ENCODE assay signal across 12 mouse cellular contexts in genomic region chr5:114309680-114310036, GRCm38 (mm10). TPM values are rescaled to one million over a fixed set of nuclear protein-coding genes. Genes with fewer than 3 reads are reported as not detected.
DNase-seq lines count a peak whose midpoint lies in the region; ATAC-seq lines count a peak whose summit lies in the region.
"Had no signal": no experiment of that assay in that cellular context is flagged by ENCODE, and none has a peak within 500 bp of the region (broad histone marks: within the 10 kb centered on the region; RNA-seq: fewer than 3 reads in every experiment).

No protein-coding gene starts in this region.

- no peak overlapping the region for H3K27ac ChIP-seq in hindbrain, embryonic 12.5 days
- no peak overlapping the region for H3K27ac ChIP-seq in hindbrain, embryonic 14.5 days
- no peak overlapping the region for H3K27ac ChIP-seq in midbrain, embryonic 12.5 days (replicated peaks)
- no peak overlapping the region for H3K27ac ChIP-seq in midbrain, embryonic 15.5 days
- no peak overlapping the region for H3K27ac ChIP-seq in limb, embryonic 13.5 days
- H3K27ac ChIP-seq in stomach, embryonic 15.5 days = no peak overlapping the region
- H3K27ac ChIP-seq: embryonic facial prominence, embryonic 13.5 days; heart, adult 2 months; left cerebral cortex, adult 2 months had no signal

- H3K9me3 ChIP-seq in hindbrain, embryonic 12.5 days (replicated peaks) = no peaks in the 10 kb centered on the region
- no peaks in the 10 kb centered on the region for H3K9me3 ChIP-seq in hindbrain, embryonic 14.5 days (ENCODE audit: control insufficient read depth, low read length)
- no peaks in the 10 kb centered on the region for H3K9me3 ChIP-seq in midbrain, embryonic 12.5 days
- no peaks in the 10 kb centered on the region for H3K9me3 ChIP-seq in midbrain, embryonic 15.5 days
- H3K9me3 ChIP-seq in limb, embryonic 13.5 days = no peaks in the 10 kb centered on the region
- H3K9me3 ChIP-seq in stomach, embryonic 15.5 days = no peaks in the 10 kb centered on the region
- H3K9me3 ChIP-seq: embryonic facial prominence, embryonic 13.5 days had no signal

- H3K36me3 ChIP-seq in hindbrain, embryonic 12.5 days = no peaks in the 10 kb centered on the region
- no peaks in the 10 kb centered on the region for H3K36me3 ChIP-seq in hindbrain, embryonic 14.5 days (replicated peaks; ENCODE audit: control insufficient read depth, insufficient read depth)
- no peaks in the 10 kb centered on the region for H3K36me3 ChIP-seq in midbrain, embryonic 12.5 days
- H3K36me3 ChIP-seq in midbrain, embryonic 15.5 days (replicated peaks) = no peaks in the 10 kb centered on the region
- H3K36me3 ChIP-seq in limb, embryonic 13.5 days = no peaks in the 10 kb centered on the region
- no peaks in the 10 kb centered on the region for H3K36me3 ChIP-seq in stomach, embryonic 15.5 days
- H3K36me3 ChIP-seq: embryonic facial prominence, embryonic 13.5 days had no signal

- H3K27me3 ChIP-seq in hindbrain, embryonic 12.5 days = peaks cover 71% of the 10 kb centered on the region
- H3K27me3 ChIP-seq in hindbrain, embryonic 14.5 days (ENCODE audit: control insufficient read depth, insufficient read depth, low read length) = peaks cover 9% of the 10 kb centered on the region; the same call in 1 of the 2 replicates
- peaks cover 75% of the 10 kb centered on the region for H3K27me3 ChIP-seq in midbrain, embryonic 12.5 days
- peaks cover 11% of the 10 kb centered on the region; the same call in 1 of the 2 replicates for H3K27me3 ChIP-seq in midbrain, embryonic 15.5 days (replicated peaks)
- H3K27me3 ChIP-seq in limb, embryonic 13.5 days = 0 out of 2 replicates have a peak, but pooled peaks cover 2% of the 10 kb centered on the region
- no peaks in the 10 kb centered on the region for H3K27me3 ChIP-seq in stomach, embryonic 15.5 days (replicated peaks)
- H3K27me3 ChIP-seq: embryonic facial prominence, embryonic 13.5 days had no signal

- H3K4me1 ChIP-seq in hindbrain, embryonic 12.5 days = no peaks in the 10 kb centered on the region
- no peaks in the 10 kb centered on the region for H3K4me1 ChIP-seq in hindbrain, embryonic 14.5 days (replicated peaks; ENCODE audit: control insufficient read depth, insufficient read depth, low read length)
- H3K4me1 ChIP-seq in midbrain, embryonic 12.5 days = peaks cover 7% of the 10 kb centered on the region
- H3K4me1 ChIP-seq in midbrain, embryonic 15.5 days = peaks cover under 1% of the 10 kb centered on the region; the same call in 1 of the 2 replicates
- H3K4me1 ChIP-seq in limb, embryonic 13.5 days = no peaks in the 10 kb centered on the region
- peaks cover 6% of the 10 kb centered on the region for H3K4me1 ChIP-seq in stomach, embryonic 15.5 days
- H3K4me1 ChIP-seq: embryonic facial prominence, embryonic 13.5 days had no signal

- DNase-seq in hindbrain, embryonic 14.5 days (ENCODE audit: low spot score) = no peak
- DNase-seq in cerebellum, postnatal 36 days = no peak
- no peak for DNase-seq in spleen, postnatal 4 days (ENCODE audit: low spot score in 2 of 2)
- DNase-seq: kidney, postnatal 10 days had no signal

- 0 out of 2 replicates have a peak overlapping the region, but pooled peaks have one; percentile 21 for H3K4me2 ChIP-seq in hindbrain, embryonic 12.5 days (replicated peaks)
- H3K4me2 ChIP-seq in hindbrain, embryonic 14.5 days (replicated peaks) = no peak overlapping the region
- peak overlapping the region; percentile 35 for H3K4me2 ChIP-seq in midbrain, embryonic 12.5 days (replicated peaks)
- no peak overlapping the region for H3K4me2 ChIP-seq in midbrain, embryonic 15.5 days
- H3K4me2 ChIP-seq in limb, embryonic 13.5 days (replicated peaks) = peak overlapping the region; percentile 30; the same call in 1 of the 2 replicates
- peak overlapping the region; percentile 51 for H3K4me2 ChIP-seq in stomach, embryonic 15.5 days
- H3K4me2 ChIP-seq: embryonic facial prominence, embryonic 13.5 days had no signal

- ATAC-seq in hindbrain, embryonic 12.5 days (ENCODE audit: low FRiP score) = no peak
- no peak for ATAC-seq in hindbrain, embryonic 14.5 days (ENCODE audit: low FRiP score)
- no peak for ATAC-seq in midbrain, embryonic 12.5 days (ENCODE audit: low FRiP score, low read depth)
- no peak for ATAC-seq in midbrain, embryonic 15.5 days (replicated peaks)
- no peak for ATAC-seq in limb, embryonic 13.5 days (ENCODE audit: low FRiP score, low read depth)
- ATAC-seq in stomach, embryonic 15.5 days (ENCODE audit: insufficient read depth, low FRiP score, low read depth) = no peak

- H3K4me3 ChIP-seq in hindbrain, embryonic 12.5 days = no peak overlapping the region
- H3K4me3 ChIP-seq in hindbrain, embryonic 14.5 days (replicated peaks; ENCODE audit: low read length) = no peak overlapping the region
- H3K4me3 ChIP-seq in midbrain, embryonic 12.5 days = no peak overlapping the region
- no peak overlapping the region for H3K4me3 ChIP-seq in midbrain, embryonic 15.5 days
- no peak overlapping the region for H3K4me3 ChIP-seq in limb, embryonic 13.5 days
- H3K4me3 ChIP-seq in stomach, embryonic 15.5 days (replicated peaks) = peak overlapping the region; percentile 26
- H3K4me3 ChIP-seq: embryonic facial prominence, embryonic 13.5 days; heart, adult 2 months; left cerebral cortex, adult 2 months had no signal

- no peak overlapping the region for H3K9ac ChIP-seq in hindbrain, embryonic 12.5 days
- no peak overlapping the region for H3K9ac ChIP-seq in hindbrain, embryonic 14.5 days
- H3K9ac ChIP-seq in midbrain, embryonic 12.5 days (replicated peaks) = no peak overlapping the region
- no peak overlapping the region for H3K9ac ChIP-seq in midbrain, embryonic 15.5 days
- H3K9ac ChIP-seq in limb, embryonic 13.5 days = 0 out of 2 replicates have a peak overlapping the region, but pooled peaks have one; percentile 31
- H3K9ac ChIP-seq in stomach, embryonic 15.5 days = no peak overlapping the region
- H3K9ac ChIP-seq: embryonic facial prominence, embryonic 13.5 days had no signal

- 57% methylated on average over 11 of the region's 11 CpGs for WGBS in hindbrain, embryonic 12.5 days
- 51% methylated on average over 11 of the region's 11 CpGs for WGBS in hindbrain, embryonic 14.5 days
- WGBS in midbrain, embryonic 12.5 days = 49% methylated on average over 11 of the region's 11 CpGs
- WGBS in midbrain, embryonic 15.5 days = 33% methylated on average over 11 of the region's 11 CpGs
- WGBS in limb, embryonic 13.5 days = 61% methylated on average over 11 of the region's 11 CpGs
- WGBS in stomach, embryonic 15.5 days = 16% methylated on average over 11 of the region's 11 CpGs

RNA-seq across cellular contexts. Expression of gene Myo1h, which starts 20.7 kb away (rescaled TPM):
- 0.51 and 0.79 TPM in 2 replicates for polyA plus RNA-seq in hindbrain, embryonic 12.5 days (2016; fragmentation: Nextera tagmentation; extraction: Ambion mirVana)
- polyA plus RNA-seq in hindbrain, embryonic 14.5 days (2014; fragmentation: Nextera tagmentation; extraction: Ambion mirVana) = 0.64 TPM in 2 replicates
- polyA plus RNA-seq in midbrain, embryonic 12.5 days (2016; fragmentation: Nextera tagmentation; extraction: Ambion mirVana) = 0.40 and 0.68 TPM in 2 replicates
- 0.69 and 1.1 TPM in 2 replicates for polyA plus RNA-seq in midbrain, embryonic 15.5 days (2015; fragmentation: Nextera tagmentation; extraction: Ambion mirVana)
- 0.98 and 1.3 TPM in 2 replicates for polyA plus RNA-seq in limb, embryonic 13.5 days (2015; fragmentation: Nextera tagmentation; extraction: Ambion mirVana)
- polyA plus RNA-seq in stomach, embryonic 15.5 days (2015; fragmentation: Nextera tagmentation; extraction: Ambion mirVana) = 5.5 and 6.5 TPM in 2 replicates

RNA-seq across cellular contexts. Expression of gene Foxn4, which starts 36.1 kb away (rescaled TPM):
- 3.2 and 4.1 TPM in 2 replicates for polyA plus RNA-seq in hindbrain, embryonic 12.5 days (2016; fragmentation: Nextera tagmentation; extraction: Ambion mirVana)
- polyA plus RNA-seq in hindbrain, embryonic 14.5 days (2014; fragmentation: Nextera tagmentation; extraction: Ambion mirVana) = 0.24 and 0.56 TPM in 2 replicates
- polyA plus RNA-seq in midbrain, embryonic 12.5 days (2016; fragmentation: Nextera tagmentation; extraction: Ambion mirVana) = 11.0 and 12.4 TPM in 2 replicates
- polyA plus RNA-seq in midbrain, embryonic 15.5 days (2015; fragmentation: Nextera tagmentation; extraction: Ambion mirVana) = 0.88 and 0.89 TPM in 2 replicates
- polyA plus RNA-seq in limb, embryonic 13.5 days (2015; fragmentation: Nextera tagmentation; extraction: Ambion mirVana) = not detected in 2 replicates
- not detected in 2 replicates for polyA plus RNA-seq in stomach, embryonic 15.5 days (2015; fragmentation: Nextera tagmentation; extraction: Ambion mirVana)

Comparison
In these comparisons a context has a peak if more than half of its experiments do, and no peak if none do; other contexts are left out.
1. H3K4me2 ChIP-seq: peak in hindbrain, embryonic 12.5 days (single experiment), midbrain, embryonic 12.5 days (single experiment), limb, embryonic 13.5 days (single experiment) and stomach, embryonic 15.5 days (single experiment); none in hindbrain, embryonic 14.5 days (single experiment) and midbrain, embryonic 15.5 days (single experiment).